Mouse (Mus musculus): Measurements from ENCODE around the gene Gpc3.

- TF ChIP-seq POLR2AphosphoS5 (IDR thresholded peaks at IDR 0.05; ENCODE audit: insufficient replicate concordance, low read depth, low read length): no peak
- TF ChIP-seq CTCF (IDR thresholded peaks at IDR 0.05; ENCODE audit: low read depth, low read length): no peak
These were observed 260.8 kb downstream of the Gpc3 start for GRCm38 (mm10) chrX:52352981-52353380.
